Mouse (Mus musculus): Measurements from ENCODE around the gene Zbtb42. TPM values are rescaled to one million over a fixed set of nuclear protein-coding genes. Genes with fewer than 3 reads are reported as not detected.
A peak's percentile ranks its signal among the peaks of the same experiment; 100 is the strongest.

Zbtb42 gene
- total and polyA plus RNA-seq, 3 experiments, result 7.6 to 11.4 TPM; not detected in 1

GRCm38 (mm10) chr12:112722240-112723027, 43.8 kb downstream of the Zbtb42 start (continued):
- TF ChIP-seq POLR2A (IDR thresholded peaks at IDR 0.05; ENCODE audit: control insufficient read depth in 1 of 2, insufficient read depth in 1 of 2, low read depth in 1 of 2, low read length in 2 of 2, poor library complexity in 1 of 2) (no peak; a peak in 2 of 4 replicates), JUND (IDR thresholded peaks at IDR 0.05; ENCODE audit: low read depth, low read length) (no peak), MAZ (IDR thresholded peaks at IDR 0.05; ENCODE audit: low read depth, low read length) (peak; percentile 74)

GRCm38 (mm10) chr12:112723028-112723330, 44.4 kb downstream of the Zbtb42 start:
- Histone ChIP-seq H3K9me3 (replicated peaks; ENCODE audit: insufficient read depth, low read length) (no peaks in the 10 kb centered on the region), H3K27me3 (ENCODE audit: control insufficient read depth in 1 of 2, insufficient read depth in 2 of 2, low read length in 2 of 2) (peaks cover 0 to 2% of the 10 kb centered on the region in 2 experiments; a peak in 1 of 4 replicates), H3K36me3 (ENCODE audit: control insufficient read depth in 1 of 2, insufficient read depth in 2 of 2, low read length in 2 of 2) (0 out of 4 replicates have a peak, but pooled peaks cover 0 to 2% of the 10 kb centered on the region in 2 experiments), H3K79me2 (ENCODE audit: control insufficient read depth, insufficient read depth, low read length, poor library complexity) (no peaks in the 10 kb centered on the region; the same call in 1 of the 2 replicates), H3K27ac (ENCODE audit: control insufficient read depth, low read depth, low read length) (no peak overlapping the region), H3K9ac (ENCODE audit: control insufficient read depth, low read depth, low read length, poor library complexity, severe bottlenecking) (peak overlapping the region; percentile 51), H3K4me3 (ENCODE audit: control insufficient read depth in 1 of 2, insufficient read depth in 1 of 2, low read depth in 2 of 2, low read length in 2 of 2) (peak overlapping the region; percentile 54 to 70), H3K4me1 (ENCODE audit: control insufficient read depth in 1 of 2, insufficient read depth in 2 of 2, low read length in 2 of 2) (peaks cover 0 to 14% of the 10 kb centered on the region in 2 experiments; a peak in 3 of 4 replicates)
- TF ChIP-seq POLR2AphosphoS5 (IDR thresholded peaks at IDR 0.05; ENCODE audit: borderline replicate concordance, low read depth, low read length) (no peak), UBTF (IDR thresholded peaks at IDR 0.05; ENCODE audit: borderline replicate concordance, insufficient read depth, low read depth, low read length) (no peak)
- DNase-seq (ENCODE audit: low read depth, low spot score), result no peak

DNA sequence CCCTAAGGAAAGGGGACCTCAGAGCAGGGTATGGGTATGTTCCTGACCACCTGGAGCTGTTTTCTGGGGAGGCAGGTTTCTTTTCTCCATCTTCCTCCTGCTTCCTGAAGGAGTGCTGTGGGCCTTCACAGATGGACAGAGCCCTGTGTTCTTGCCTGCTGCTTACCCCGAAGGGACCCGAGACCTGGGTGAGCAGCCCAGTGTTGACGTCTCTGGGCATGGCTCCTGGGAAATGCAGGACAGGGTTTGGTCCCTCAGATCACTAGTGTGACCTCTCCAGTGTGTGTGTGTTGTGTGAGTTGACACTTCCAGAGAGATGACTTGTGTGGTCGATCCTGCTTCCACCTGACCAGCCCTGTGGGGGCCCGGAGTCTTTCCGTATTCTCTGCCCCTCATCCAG, 44.8 kb downstream of the Zbtb42 start:
- Histone ChIP-seq H3K4me3 (ENCODE audit: control insufficient read depth in 1 of 2, insufficient read depth in 1 of 2, low read depth in 2 of 2, low read length in 2 of 2) (no peak overlapping the region), H3K79me2 (ENCODE audit: control insufficient read depth, insufficient read depth, low read length, poor library complexity) (no peaks in the 10 kb centered on the region; the same call in 1 of the 2 replicates), H3K9me3 (replicated peaks; ENCODE audit: insufficient read depth, low read length) (no peaks in the 10 kb centered on the region), H3K4me1 (ENCODE audit: control insufficient read depth in 1 of 2, insufficient read depth in 2 of 2, low read length in 2 of 2) (peaks cover 0 to 14% of the 10 kb centered on the region in 2 experiments; a peak in 3 of 4 replicates), H3K9ac (ENCODE audit: control insufficient read depth, low read depth, low read length, poor library complexity, severe bottlenecking) (no peak overlapping the region), H3K27me3 (ENCODE audit: control insufficient read depth in 1 of 2, insufficient read depth in 2 of 2, low read length in 2 of 2) (peaks cover 0 to 2% of the 10 kb centered on the region in 2 experiments; a peak in 1 of 4 replicates), H3K27ac (ENCODE audit: control insufficient read depth, low read depth, low read length) (no peak overlapping the region), H3K36me3 (ENCODE audit: control insufficient read depth in 1 of 2, insufficient read depth in 2 of 2, low read length in 2 of 2) (0 out of 4 replicates have a peak, but pooled peaks cover 0 to 2% of the 10 kb centered on the region in 2 experiments)
- DNase-seq (ENCODE audit: low read depth, low spot score), result no peak
- TF ChIP-seq NELFE (IDR thresholded peaks at IDR 0.05; ENCODE audit: low read depth, low read length), result peak; percentile 31; the same call in 1 of the 2 replicates
- no peak for TF ChIP-seq MYC (IDR thresholded peaks at IDR 0.05; ENCODE audit: low read depth, low read length)

- Histone ChIP-seq H3K36me3 (ENCODE audit: control insufficient read depth in 1 of 2, insufficient read depth in 2 of 2, low read length in 2 of 2) (0 out of 4 replicates have a peak, but pooled peaks cover 0 to 2% of the 10 kb centered on the region in 2 experiments), H3K27me3 (ENCODE audit: control insufficient read depth in 1 of 2, insufficient read depth in 2 of 2, low read length in 2 of 2) (peaks cover 0 to 2% of the 10 kb centered on the region in 2 experiments; a peak in 1 of 4 replicates), H3K79me2 (ENCODE audit: control insufficient read depth, insufficient read depth, low read length, poor library complexity) (no peaks in the 10 kb centered on the region; the same call in 1 of the 2 replicates), H3K27ac (ENCODE audit: control insufficient read depth, low read depth, low read length) (no peak overlapping the region), H3K4me3 (ENCODE audit: control insufficient read depth in 1 of 2, insufficient read depth in 1 of 2, low read depth in 2 of 2, low read length in 2 of 2) (no peak overlapping the region), H3K9me3 (replicated peaks; ENCODE audit: insufficient read depth, low read length) (no peaks in the 10 kb centered on the region), H3K9ac (ENCODE audit: control insufficient read depth, low read depth, low read length, poor library complexity, severe bottlenecking) (no peak overlapping the region), H3K4me1 (ENCODE audit: control insufficient read depth in 1 of 2, insufficient read depth in 2 of 2, low read length in 2 of 2) (peaks cover 0 to 14% of the 10 kb centered on the region in 2 experiments; a peak in 3 of 4 replicates)
- TF ChIP-seq ZNF384 (IDR thresholded peaks at IDR 0.05; ENCODE audit: low read depth, low read length) (no peak), MYC (IDR thresholded peaks at IDR 0.05; ENCODE audit: low read depth, low read length) (peak; percentile 65; the same call in 1 of the 2 replicates), RAD21 (IDR thresholded peaks at IDR 0.05; ENCODE audit: low read depth, low read length) (peak; percentile 17), SMC3 (IDR thresholded peaks at IDR 0.05; ENCODE audit: low read depth, low read length) (peak; percentile 52), CTCF (IDR thresholded peaks at IDR 0.05 in 2 of 3, conservative IDR thresholded peaks at IDR 0.05 in 1 of 3; ENCODE audit: control insufficient read depth in 1 of 3, insufficient read depth in 1 of 3, low read depth in 2 of 3, low read length in 3 of 3, poor library complexity in 1 of 3, severe bottlenecking in 1 of 3) (peak; percentile 87 to 100 (median 91)), TCF12 (IDR thresholded peaks at IDR 0.05; ENCODE audit: low read depth, low read length) (no peak), MAFK (IDR thresholded peaks at IDR 0.05; ENCODE audit: borderline replicate concordance, low read depth, low read length) (no peak), MAX (IDR thresholded peaks at IDR 0.05; ENCODE audit: low read length) (peak; percentile 77), USF1 (IDR thresholded peaks at IDR 0.05; ENCODE audit: low read depth, low read length) (0 out of 2 replicates have a peak, but pooled peaks have one; percentile 21), UBTF (IDR thresholded peaks at IDR 0.05; ENCODE audit: borderline replicate concordance, insufficient read depth, low read depth, low read length) (no peak), ZKSCAN1 (IDR thresholded peaks at IDR 0.05; ENCODE audit: low read depth, low read length) (no peak), HCFC1 (IDR thresholded peaks at IDR 0.05; ENCODE audit: low read depth, low read length) (peak; percentile 17; the same call in 1 of the 2 replicates)
- DNase-seq (ENCODE audit: low read depth, low spot score), result peak; percentile 96
These were observed 45.6 kb downstream of the Zbtb42 start for GRCm38 (mm10) chr12:112724077-112724805.
